Mouse (Mus musculus) small intestine, adult 2 months (tissue): ENCODE data around the gene Prtn3.

Experiments
- CTCF ChIP-seq: fragments of 200-500 bp; IDR thresholded peaks from 2 replicates; pipeline ENCODE4 v1.5.1; 2012; ENCODE audit warnings: low read depth, mild to moderate bottlenecking, control low read depth, inconsistent platforms, low read length, moderate library complexity, mixed read lengths; ENCODE audit not compliant: insufficient replicate concordance, insufficient read length; ENCODE audit errors: extremely low read depth
- POLR2A ChIP-seq: fragments of 200-500 bp; IDR thresholded peaks from 2 replicates; pipeline ENCODE4 v1.6.1; 2012; ENCODE audit warnings: low read depth, mild to moderate bottlenecking, control low read depth, inconsistent platforms, low read length, moderate library complexity

DNA sequence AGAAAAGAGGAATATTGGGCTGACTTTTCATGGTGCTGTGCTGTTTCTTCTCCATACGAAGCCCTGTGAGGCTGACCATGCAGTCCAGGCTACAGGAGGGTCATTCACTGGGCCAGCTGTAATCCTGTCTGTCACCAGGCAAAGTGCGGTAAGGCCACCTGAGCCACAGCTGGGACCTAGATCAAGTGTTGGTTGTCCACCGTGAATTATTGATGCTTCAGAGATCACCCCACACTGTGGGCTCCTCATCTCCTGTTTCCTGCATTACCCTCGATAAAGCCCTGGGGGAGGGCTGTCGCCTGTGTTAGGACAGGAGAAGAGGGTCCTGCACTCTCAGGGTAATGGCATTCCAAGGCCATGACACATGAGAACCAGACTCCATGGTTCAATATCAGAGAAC, 27.7 kb upstream of the Prtn3 start:
- TF ChIP-seq POLR2A (no peak), CTCF (no peak)
